Mouse (Mus musculus) brain, embryonic 14.5 days (tissue): ENCODE results near the gene Map6d1.

Source experiments
- CTCF ChIP-seq: fragments of 200-500 bp; IDR thresholded peaks from 2 replicates; pipeline ENCODE4 v1.5.1; 2012; ENCODE audit warnings: inconsistent platforms, mild to moderate bottlenecking, moderate library complexity, borderline replicate concordance; ENCODE audit not compliant: insufficient read depth, insufficient read length; ENCODE audit errors: extremely low read depth
- POLR2A ChIP-seq: fragments of 200-500 bp; IDR thresholded peaks from 2 replicates; pipeline ENCODE4 v1.6.1; 2012; ENCODE audit warnings: mild to moderate bottlenecking, inconsistent platforms, borderline replicate concordance; ENCODE audit not compliant: poor library complexity, insufficient read depth, insufficient read length, severe bottlenecking; ENCODE audit errors: extremely low read depth

- TF ChIP-seq CTCF, result no peak
- TF ChIP-seq POLR2A, result no peak
Observed at GRCm38 (mm10) chr16:20226676-20227075, 14.5 kb downstream of the Map6d1 start.
